Mouse (Mus musculus) liver, embryonic 15.5 days (tissue): ENCODE results near the gene Osbpl9. TPM values are rescaled to one million over a fixed set of nuclear protein-coding genes. Genes with fewer than 3 reads are reported as not detected.

ENCODE experiments used
- ATAC-seq: fragments of 200-750 bp; cut with Nextera tagmentation; 2 replicates; pipeline ENCODE4 v1.8.0; 2017; ENCODE audit warnings: moderate number of reproducible peaks, mild to moderate bottlenecking, moderate library complexity; ENCODE audit not compliant: insufficient read depth
- H3K27ac ChIP-seq: fragments of 300-500 bp; sonication (generic); replicated peaks from 2 replicates; pipeline ENCODE4 v1.5.1; 2015; ENCODE audit warnings: mild to moderate bottlenecking, inconsistent platforms
- H3K27me3 ChIP-seq: fragments of 300-500 bp; sonication (generic); 2 replicates; pipeline ENCODE4 v1.6.1; 2015; ENCODE audit warnings: mild to moderate bottlenecking, inconsistent platforms
- H3K36me3 ChIP-seq: fragments of 300-500 bp; sonication (generic); replicated peaks from 2 replicates; pipeline ENCODE4 v1.6.1; 2015; ENCODE audit warnings: moderate library complexity, mild to moderate bottlenecking, inconsistent platforms
- H3K4me1 ChIP-seq: fragments of 300-500 bp; sonication (generic); replicated peaks from 2 replicates; pipeline ENCODE4 v1.6.1; 2015; ENCODE audit warnings: inconsistent platforms
- H3K4me2 ChIP-seq: fragments of 300-500 bp; sonication (generic); 2 replicates; pipeline ENCODE4 v1.6.1; 2015; ENCODE audit warnings: moderate library complexity, mild to moderate bottlenecking, inconsistent platforms
- H3K4me3 ChIP-seq: fragments of 300-500 bp; sonication (generic); replicated peaks from 2 replicates; pipeline ENCODE4 v1.5.1; 2015; ENCODE audit warnings: mild to moderate bottlenecking, inconsistent platforms
- H3K9ac ChIP-seq: fragments of 300-500 bp; sonication (generic); 2 replicates; pipeline ENCODE4 v1.6.1; 2015; ENCODE audit warnings: moderate library complexity, mild to moderate bottlenecking, inconsistent platforms
- H3K9me3 ChIP-seq: fragments of 300-500 bp; sonication (generic); replicated peaks from 2 replicates; pipeline ENCODE4 v1.6.1; 2016; ENCODE audit warnings: inconsistent platforms
- WGBS: fragments of 180-500 bp; shearing (Covaris S2); methylation state at CpG from one replicate; pipeline ENCODE4 v1.1.7; 2015; ENCODE audit warnings: mixed read lengths; ENCODE audit not compliant: insufficient replicate concordance; 5-methylcytosine and 5-hydroxymethylcytosine counted together
- microRNA counts: library from miRNA; unstranded; fragments of <30 nt; microRNA quantifications from one replicate; lab custom pipeline; 2016
- microRNA-seq: library from miRNA; unstranded; fragments of <30 nt; microRNA quantifications from one replicate; pipeline ENCODE4, GENCODE M21; 2016
- polyA plus RNA-seq: library from polyadenylated mRNA; unstranded; fragments of >200 nt; fragmentation: Nextera tagmentation; extraction: Ambion mirVana; gene quantifications from 2 replicates; pipeline ENCODE4 v1.2.1, GENCODE M21; 2015

Gene Osbpl9
- polyA plus RNA-seq, 1 experiment from 2014 or later = 25.1 TPM

DNA sequence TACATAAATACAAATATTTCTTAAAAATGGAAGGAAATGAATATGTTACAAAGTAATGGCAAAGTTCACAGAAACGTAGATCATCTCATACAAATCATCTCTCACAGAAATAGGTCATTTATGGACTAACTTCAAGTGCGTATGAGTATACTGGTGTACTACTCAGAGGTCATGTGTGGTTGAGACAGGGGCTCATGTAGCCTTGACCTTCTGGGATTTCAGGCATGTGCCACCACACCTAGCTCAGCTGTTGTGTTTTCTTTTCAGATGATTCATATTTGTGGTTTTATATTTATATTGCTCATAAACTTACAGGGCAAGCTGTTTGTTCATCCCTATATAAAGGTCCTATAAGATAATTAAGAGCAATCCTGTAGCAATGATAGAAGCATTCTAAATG lies 171.8 kb downstream of the Osbpl9 start:
- Histone ChIP-seq H3K4me2 (no peak overlapping the region), H3K27me3 (no peaks in the 10 kb centered on the region), H3K9me3 (no peaks in the 10 kb centered on the region), H3K4me3 (no peak overlapping the region), H3K9ac (no peak overlapping the region), H3K27ac (no peak overlapping the region), H3K36me3 (peaks cover 69% of the 10 kb centered on the region), H3K4me1 (no peaks in the 10 kb centered on the region)
- ATAC-seq = no peak
- 89% methylated on average over 2 of the region's 2 CpGs for WGBS

DNA sequence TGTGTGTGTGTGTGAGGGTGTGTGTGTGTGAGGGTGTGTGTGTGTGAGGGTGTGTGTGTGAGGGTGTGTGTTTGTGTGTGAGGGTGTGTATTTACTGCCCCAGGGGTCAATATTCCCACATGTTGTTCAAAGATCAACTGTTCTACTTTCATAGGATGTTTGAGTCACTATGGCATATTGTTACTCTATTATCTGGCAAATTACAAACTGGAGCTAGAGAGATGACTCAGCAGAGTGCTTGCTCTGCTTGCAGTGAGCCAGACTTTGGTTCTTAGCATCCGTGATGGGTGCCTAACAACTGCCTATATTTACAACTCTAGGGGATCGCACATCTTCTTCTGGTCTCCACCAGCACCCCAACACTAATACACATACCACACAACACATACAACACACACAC lies 172.2 kb downstream of the Osbpl9 start:
- Histone ChIP-seq H3K27me3 (no peaks in the 10 kb centered on the region), H3K36me3 (peaks cover 69% of the 10 kb centered on the region)
- 71% methylated on average over 2 of the region's 2 CpGs for WGBS

DNA sequence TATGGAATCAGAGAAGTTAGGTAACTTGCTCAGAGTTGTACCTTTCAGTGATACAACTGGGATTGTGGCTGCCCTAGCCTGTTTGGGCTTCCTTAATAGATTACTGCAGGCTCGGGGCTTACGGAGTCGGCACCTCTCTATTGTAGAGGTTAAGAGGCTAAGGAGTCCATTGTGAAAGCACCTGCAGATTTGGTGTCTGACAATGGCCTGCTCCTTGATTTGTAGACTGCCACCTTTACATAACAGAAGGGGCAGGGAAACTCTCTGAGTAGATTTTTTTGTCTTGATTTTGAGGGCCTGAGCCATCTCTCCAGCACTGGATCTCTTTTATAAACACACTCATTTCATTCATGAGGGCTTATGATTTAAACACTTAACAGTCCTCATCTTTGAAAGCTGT lies 175.5 kb downstream of the Osbpl9 start:
- ATAC-seq = no peak
- H3K4me1 ChIP-seq = no peaks in the 10 kb centered on the region
- peaks cover 56% of the 10 kb centered on the region for H3K36me3 ChIP-seq
- no peaks in the 10 kb centered on the region for H3K9me3 ChIP-seq
- WGBS = 88% methylated on average over 3 of the region's 3 CpGs
- no peak overlapping the region for H3K4me2 ChIP-seq
- H3K27me3 ChIP-seq = no peaks in the 10 kb centered on the region
- H3K9ac ChIP-seq = no peak overlapping the region
- H3K4me3 ChIP-seq = no peak overlapping the region
- H3K27ac ChIP-seq = no peak overlapping the region

More for the DNA sequence above, 172.2 kb downstream of the Osbpl9 start:
- Histone ChIP-seq H3K4me1 (no peaks in the 10 kb centered on the region), H3K27ac (no peak overlapping the region), H3K9ac (no peak overlapping the region), H3K9me3 (no peaks in the 10 kb centered on the region), H3K4me2 (no peak overlapping the region), H3K4me3 (no peak overlapping the region)
- ATAC-seq = no peak

DNA sequence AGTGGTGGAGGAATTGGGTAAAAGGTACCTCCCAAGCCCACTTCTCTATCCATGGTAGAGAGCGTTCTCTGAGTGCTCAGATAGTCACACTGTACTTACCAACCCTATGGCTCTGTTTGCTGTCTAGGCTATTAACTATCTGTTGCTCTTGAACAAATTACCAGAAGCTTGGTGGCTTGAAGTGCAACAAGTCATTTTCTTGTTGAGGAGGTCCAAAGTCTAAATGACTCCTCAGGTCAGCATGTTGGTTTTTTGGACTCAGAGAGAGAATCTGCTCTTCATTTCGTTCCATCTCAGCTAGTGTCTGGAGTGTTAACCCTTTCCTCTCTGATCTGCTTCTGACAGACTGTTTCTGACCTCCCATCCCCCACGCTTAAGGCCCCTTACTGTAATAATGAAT lies 177.0 kb downstream of the Osbpl9 start:
- H3K27ac ChIP-seq = no peak overlapping the region
- H3K9me3 ChIP-seq = no peaks in the 10 kb centered on the region
- no peak overlapping the region for H3K9ac ChIP-seq
- no peak overlapping the region for H3K4me3 ChIP-seq
- WGBS = 68% methylated on average over 3 of the region's 3 CpGs
- ATAC-seq = no peak
- no peak overlapping the region for H3K4me2 ChIP-seq
- no peaks in the 10 kb centered on the region for H3K27me3 ChIP-seq
- H3K4me1 ChIP-seq = no peaks in the 10 kb centered on the region
- H3K36me3 ChIP-seq = peaks cover 49% of the 10 kb centered on the region

DNA sequence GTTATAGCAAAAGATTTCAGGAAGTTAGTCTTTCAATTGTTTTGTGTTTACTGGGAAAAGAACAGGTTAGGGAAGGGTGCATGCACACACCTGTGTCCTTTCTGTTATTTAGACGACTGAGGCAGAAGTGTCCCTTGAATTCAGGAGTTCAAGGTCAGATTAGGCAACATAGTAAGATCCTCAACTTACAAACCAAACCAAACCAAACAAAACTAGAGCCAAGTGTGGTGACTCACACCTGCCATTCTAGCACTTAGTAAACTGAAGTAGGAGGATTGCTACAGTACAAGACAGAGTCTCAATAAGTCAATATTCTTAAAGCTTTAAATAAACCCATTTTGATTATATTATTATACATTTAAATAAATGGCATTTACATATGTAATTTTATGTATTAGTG lies 180.1 kb downstream of the Osbpl9 start:
- Histone ChIP-seq H3K4me2 (no peak overlapping the region), H3K9me3 (no peaks in the 10 kb centered on the region), H3K27ac (no peak overlapping the region), H3K9ac (no peak overlapping the region), H3K4me1 (no peaks in the 10 kb centered on the region), H3K4me3 (no peak overlapping the region), H3K36me3 (peaks cover 44% of the 10 kb centered on the region), H3K27me3 (no peaks in the 10 kb centered on the region)
- ATAC-seq = no peak
- 64% methylated on average over 1 of the region's 1 CpGs for whole genome bisulfite sequencing

DNA sequence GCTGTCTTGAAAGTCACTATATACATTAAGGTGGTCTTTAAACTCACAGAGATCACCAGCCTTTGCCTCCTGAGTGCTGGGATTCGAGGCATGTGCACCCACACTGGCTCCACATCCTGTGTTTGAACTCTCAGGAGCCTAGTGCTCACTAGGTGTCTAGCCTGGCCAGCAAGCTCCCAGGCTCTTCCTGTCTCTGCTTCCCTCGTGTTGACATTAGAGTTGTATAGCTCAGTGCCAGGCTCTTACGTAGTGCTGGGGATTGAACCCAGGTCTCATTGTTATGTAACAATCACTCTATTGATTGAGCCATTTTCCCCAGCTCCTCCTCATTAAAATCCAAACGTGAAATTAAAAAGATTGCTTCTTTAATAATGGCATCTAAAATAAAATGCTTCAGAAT lies 182.8 kb downstream of the Osbpl9 start:
- H3K9ac ChIP-seq = no peak overlapping the region
- no peaks in the 10 kb centered on the region for H3K4me1 ChIP-seq
- no peak overlapping the region for H3K4me2 ChIP-seq
- H3K4me3 ChIP-seq = no peak overlapping the region
- no peaks in the 10 kb centered on the region for H3K9me3 ChIP-seq
- ATAC-seq = no peak
- peaks cover 41% of the 10 kb centered on the region for H3K36me3 ChIP-seq
- WGBS = 61% methylated on average over 4 of the region's 4 CpGs
- no peaks in the 10 kb centered on the region for H3K27me3 ChIP-seq
- no peak overlapping the region for H3K27ac ChIP-seq

DNA sequence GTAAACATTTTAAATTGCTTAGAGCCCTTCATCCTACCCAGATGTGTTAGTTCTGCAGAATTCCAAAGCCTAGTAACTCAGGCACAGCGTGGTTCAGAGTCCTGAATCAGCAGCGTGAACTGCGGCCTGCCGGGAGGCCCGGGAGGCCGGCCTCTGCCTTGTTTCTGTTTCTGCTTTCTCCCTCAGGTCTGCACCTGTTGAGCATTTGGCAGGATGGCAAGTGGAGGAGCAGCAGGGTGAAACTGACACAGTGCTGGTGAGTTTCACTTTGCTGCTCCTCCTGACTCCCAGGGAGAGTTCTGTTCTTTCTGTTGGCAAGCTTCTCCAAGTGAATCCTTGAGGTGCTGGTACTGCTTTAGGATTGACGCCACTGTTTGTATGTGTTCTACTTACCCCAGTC lies 184.6 kb downstream of the Osbpl9 start:
- ATAC-seq = no peak
- WGBS = 84% methylated on average over 7 of the region's 7 CpGs
- no peak overlapping the region for H3K27ac ChIP-seq
- H3K27me3 ChIP-seq = no peaks in the 10 kb centered on the region
- H3K9me3 ChIP-seq = no peaks in the 10 kb centered on the region
- no peak overlapping the region for H3K4me2 ChIP-seq
- H3K36me3 ChIP-seq = peaks cover 38% of the 10 kb centered on the region
- no peak overlapping the region for H3K4me3 ChIP-seq
- H3K4me1 ChIP-seq = no peaks in the 10 kb centered on the region
- H3K9ac ChIP-seq = no peak overlapping the region

DNA sequence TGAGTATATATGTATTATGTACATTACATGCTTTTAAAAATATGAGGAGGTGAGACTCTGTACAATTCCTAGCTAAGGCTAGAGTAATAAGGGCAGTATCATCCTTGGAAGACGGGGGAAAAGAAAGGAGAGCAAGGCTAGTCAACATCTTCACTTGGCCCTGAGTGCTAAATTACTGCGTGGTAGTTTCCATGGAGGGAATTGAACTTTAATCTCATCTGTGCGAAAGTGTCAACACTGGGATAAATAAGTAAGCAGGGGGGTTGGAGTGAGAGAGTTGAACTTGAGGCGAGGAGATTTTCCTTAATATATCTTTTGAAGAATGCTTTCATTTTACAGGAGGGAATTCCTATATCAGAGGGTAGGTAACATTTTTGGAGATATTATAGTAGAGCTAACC lies 188.0 kb downstream of the Osbpl9 start:
- H3K27me3 ChIP-seq = no peaks in the 10 kb centered on the region
- peaks cover 34% of the 10 kb centered on the region for H3K36me3 ChIP-seq
- H3K9me3 ChIP-seq = no peaks in the 10 kb centered on the region
- no peaks in the 10 kb centered on the region for H3K4me1 ChIP-seq
- H3K27ac ChIP-seq = no peak overlapping the region
- 79% methylated on average over 4 of the region's 4 CpGs for WGBS
- no peak for ATAC-seq
- no peak overlapping the region for H3K4me3 ChIP-seq
- no peak overlapping the region for H3K4me2 ChIP-seq
- H3K9ac ChIP-seq = no peak overlapping the region

MicroRNAs encoded within 50 kb of the gene (microRNA counts, 519-probe panel; counts per million panel counts)
- microRNA mmu-miR-761 (lab: Ali Mortazavi, UCI) = 2,123 counts per million, percentile 29 among the panel's probes with 10 or more counts

Small RNA genes within 50 kb of the gene (microRNA-seq; reads per million reads assigned to microRNA genes)
- gene Mir761 = not detected

Other genes starting within 250 kb of the Osbpl9 start
- gene Nrd1, start 201.6 kb downstream of the Osbpl9 start, polyA plus RNA-seq = 33.7 and 33.8 TPM in 2 replicates
- not detected in 2 replicates for gene Calr4, start 32.2 kb upstream of the Osbpl9 start, polyA plus RNA-seq
- gene Eps15, start 78.0 kb upstream of the Osbpl9 start, polyA plus RNA-seq = 31.8 and 34.4 TPM in 2 replicates
- 13.5 and 14.3 TPM in 2 replicates for gene Ttc39a, start 204.4 kb upstream of the Osbpl9 start, polyA plus RNA-seq